Mouse (Mus musculus): ENCODE data around the gene Pmvk. TPM values are rescaled to one million over a fixed set of nuclear protein-coding genes. Genes with fewer than 3 reads are reported as not detected.

Pmvk gene
- polyA plus RNA-seq, 2 experiments = 32.1 to 32.2 TPM

DNA sequence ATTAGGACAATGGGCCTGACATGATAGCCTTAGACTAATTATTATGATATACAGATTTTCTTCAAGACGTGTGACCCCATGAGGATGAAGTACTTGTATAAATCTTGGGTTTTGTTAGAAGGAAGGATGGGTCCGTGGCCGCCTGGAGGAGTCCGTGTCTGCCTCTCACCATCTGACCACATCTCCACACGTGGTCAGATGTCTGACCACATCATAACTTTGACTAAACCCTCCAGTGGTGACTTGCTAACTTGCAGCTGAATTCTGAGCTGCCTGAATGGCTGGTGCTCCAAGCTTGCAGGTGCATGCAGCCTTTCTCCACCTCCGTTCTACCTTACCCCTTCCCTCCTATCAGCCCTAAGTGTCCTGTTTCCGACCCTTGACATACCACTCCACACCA is 48.2 kb downstream of the Pmvk start:
- H3K36me3 ChIP-seq (replicated peaks; ENCODE audit: control insufficient read depth, insufficient read depth, low read depth) = no peaks in the 10 kb centered on the region
- no peak overlapping the region for H3K27ac ChIP-seq
- H3K27me3 ChIP-seq (ENCODE audit: control insufficient read depth, insufficient read depth, low read length) = no peaks in the 10 kb centered on the region
- ATAC-seq (ENCODE audit: insufficient read depth) (no peak), DNase-seq (ENCODE audit: low read depth in 3 of 3, low spot score in 3 of 3) (no peak)
- H3K4me2 ChIP-seq (ENCODE audit: low read depth) = no peak overlapping the region
- no peak overlapping the region for H3K9ac ChIP-seq (replicated peaks)
- H3K4me3 ChIP-seq (ENCODE audit: insufficient read depth in 1 of 2, low read depth in 2 of 2, low read length in 2 of 2) = no peak overlapping the region
- TF ChIP-seq EP300 (IDR thresholded peaks at IDR 0.05; ENCODE audit: low read depth) (no peak), CTCF (IDR thresholded peaks at IDR 0.05; ENCODE audit: low read depth) (no peak)
- WGBS (ENCODE audit: insufficient replicate concordance) = 32% methylated on average over 7 of the region's 7 CpGs
- no peaks in the 10 kb centered on the region for H3K4me1 ChIP-seq (replicated peaks; ENCODE audit: control insufficient read depth in 2 of 2, insufficient read depth in 2 of 2, low read length in 1 of 2)
- no peaks in the 10 kb centered on the region for H3K9me3 ChIP-seq (ENCODE audit: control insufficient read depth, low read length)

DNA sequence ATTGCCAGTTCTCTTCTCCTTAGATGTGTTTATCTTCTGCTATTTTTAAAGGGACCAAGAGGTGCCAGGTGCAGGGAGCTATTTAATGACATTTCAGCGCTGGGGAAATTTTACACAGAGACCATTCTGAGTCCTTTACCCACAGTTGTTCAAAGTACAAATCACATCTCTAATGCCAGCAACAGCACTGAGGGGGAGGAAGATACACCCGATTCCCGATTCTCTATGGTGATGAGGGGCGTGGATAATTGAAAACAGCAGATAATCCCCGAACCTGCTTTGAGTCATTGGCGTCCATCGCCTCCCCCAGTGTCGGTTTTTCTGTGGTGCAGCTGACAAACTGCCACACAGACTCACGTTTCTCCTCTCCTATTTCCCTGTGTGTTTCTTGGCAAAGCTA is 53.7 kb downstream of the Pmvk start:
- no peak for DNase-seq (ENCODE audit: low read depth in 3 of 3, low spot score in 3 of 3)
- Histone ChIP-seq H3K27ac (no peak overlapping the region), H3K9me3 (ENCODE audit: control insufficient read depth, low read length) (no peaks in the 10 kb centered on the region), H3K27me3 (ENCODE audit: control insufficient read depth, insufficient read depth, low read length) (peaks cover 2% of the 10 kb centered on the region), H3K4me1 (replicated peaks; ENCODE audit: control insufficient read depth in 2 of 2, insufficient read depth in 2 of 2, low read length in 1 of 2) (no peaks in the 10 kb centered on the region), H3K9ac (replicated peaks) (no peak overlapping the region), H3K4me3 (ENCODE audit: insufficient read depth in 1 of 2, low read depth in 2 of 2, low read length in 2 of 2) (no peak overlapping the region), H3K4me2 (ENCODE audit: low read depth) (no peak overlapping the region), H3K36me3 (replicated peaks; ENCODE audit: control insufficient read depth, insufficient read depth, low read depth) (no peaks in the 10 kb centered on the region)
- no peak for TF ChIP-seq EP300 (IDR thresholded peaks at IDR 0.05; ENCODE audit: low read depth)
- TF ChIP-seq CTCF (IDR thresholded peaks at IDR 0.05; ENCODE audit: low read depth) = no peak
- 44% methylated on average over 9 of the region's 9 CpGs for WGBS (ENCODE audit: insufficient replicate concordance)
- ATAC-seq (ENCODE audit: insufficient read depth) = no peak

DNA sequence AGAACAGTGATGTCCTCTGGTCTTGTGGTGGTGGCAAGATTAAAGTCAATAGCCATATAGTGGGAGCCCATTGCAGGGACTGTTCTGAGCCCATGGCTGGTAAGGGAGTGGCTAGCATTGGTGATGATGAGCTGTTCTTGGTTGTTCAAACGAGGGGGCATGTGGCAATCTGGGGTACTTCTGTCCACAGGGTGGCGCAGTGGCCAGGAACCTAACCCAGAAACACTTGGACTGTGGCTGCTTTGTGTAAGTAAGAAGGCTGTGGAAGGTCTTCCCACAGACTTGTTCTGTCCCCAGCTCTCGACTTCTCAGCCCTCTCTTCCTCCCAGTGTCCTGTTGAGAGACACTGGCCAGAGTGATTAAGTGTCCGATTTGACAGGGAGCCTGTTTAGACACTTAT is 56.6 kb downstream of the Pmvk start:
- H3K4me2 ChIP-seq (ENCODE audit: low read depth) = no peak overlapping the region
- no peak for DNase-seq (ENCODE audit: low read depth in 3 of 3, low spot score in 3 of 3)
- WGBS (ENCODE audit: insufficient replicate concordance) = 14% methylated on average over 4 of the region's 4 CpGs

DNA sequence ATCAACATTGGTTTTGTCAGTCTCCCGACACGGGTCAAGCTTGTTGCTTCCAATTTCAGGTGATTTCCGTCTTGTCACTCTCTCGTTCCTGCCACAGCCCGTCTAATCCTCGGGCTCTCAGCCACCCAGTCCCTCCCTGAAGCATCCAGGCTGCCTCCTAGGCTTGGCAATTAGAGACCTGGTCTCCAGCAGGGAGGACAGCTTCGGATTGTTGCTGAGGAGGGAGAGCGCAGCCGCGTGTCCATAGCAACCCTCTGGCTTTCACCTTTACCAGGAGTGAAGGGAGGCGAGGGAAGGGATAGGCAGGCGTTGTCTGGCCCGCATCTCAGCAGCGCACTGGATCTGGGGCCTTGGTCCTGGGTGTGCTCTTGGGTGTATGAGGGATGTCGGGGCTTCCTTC is 57.1 kb downstream of the Pmvk start:
- no peak for ATAC-seq (ENCODE audit: insufficient read depth)
- no peaks in the 10 kb centered on the region for H3K36me3 ChIP-seq (replicated peaks; ENCODE audit: control insufficient read depth, insufficient read depth, low read depth)
- no peak overlapping the region for H3K4me3 ChIP-seq (ENCODE audit: insufficient read depth in 1 of 2, low read depth in 2 of 2, low read length in 2 of 2)
- H3K27ac ChIP-seq = no peak overlapping the region
- H3K4me2 ChIP-seq (ENCODE audit: low read depth) = no peak overlapping the region
- H3K9me3 ChIP-seq (ENCODE audit: control insufficient read depth, low read length) = no peaks in the 10 kb centered on the region; the same call in 1 of the 2 replicates
- no peak overlapping the region for H3K9ac ChIP-seq (replicated peaks)
- WGBS (ENCODE audit: insufficient replicate concordance) = 31% methylated on average over 15 of the region's 15 CpGs
- peaks cover 2% of the 10 kb centered on the region for H3K27me3 ChIP-seq (ENCODE audit: control insufficient read depth, insufficient read depth, low read length)
- no peak for DNase-seq (ENCODE audit: low read depth in 3 of 3, low spot score in 3 of 3)
- H3K4me1 ChIP-seq (replicated peaks; ENCODE audit: control insufficient read depth in 2 of 2, insufficient read depth in 2 of 2, low read length in 1 of 2) = no peaks in the 10 kb centered on the region
- TF ChIP-seq CTCF (IDR thresholded peaks at IDR 0.05; ENCODE audit: low read depth) (no peak), EP300 (IDR thresholded peaks at IDR 0.05; ENCODE audit: low read depth) (no peak)

More for the DNA sequence above, 56.6 kb downstream of the Pmvk start:
- Histone ChIP-seq H3K9ac (replicated peaks) (no peak overlapping the region), H3K4me3 (ENCODE audit: insufficient read depth in 1 of 2, low read depth in 2 of 2, low read length in 2 of 2) (no peak overlapping the region), H3K9me3 (ENCODE audit: control insufficient read depth, low read length) (no peaks in the 10 kb centered on the region), H3K27ac (no peak overlapping the region), H3K36me3 (replicated peaks; ENCODE audit: control insufficient read depth, insufficient read depth, low read depth) (no peaks in the 10 kb centered on the region), H3K27me3 (ENCODE audit: control insufficient read depth, insufficient read depth, low read length) (peaks cover 2% of the 10 kb centered on the region), H3K4me1 (replicated peaks; ENCODE audit: control insufficient read depth in 2 of 2, insufficient read depth in 2 of 2, low read length in 1 of 2) (no peaks in the 10 kb centered on the region)
- TF ChIP-seq CTCF (IDR thresholded peaks at IDR 0.05; ENCODE audit: low read depth) (peak; percentile 59), EP300 (IDR thresholded peaks at IDR 0.05; ENCODE audit: low read depth) (no peak)
- ATAC-seq (ENCODE audit: insufficient read depth) = no peak

DNA sequence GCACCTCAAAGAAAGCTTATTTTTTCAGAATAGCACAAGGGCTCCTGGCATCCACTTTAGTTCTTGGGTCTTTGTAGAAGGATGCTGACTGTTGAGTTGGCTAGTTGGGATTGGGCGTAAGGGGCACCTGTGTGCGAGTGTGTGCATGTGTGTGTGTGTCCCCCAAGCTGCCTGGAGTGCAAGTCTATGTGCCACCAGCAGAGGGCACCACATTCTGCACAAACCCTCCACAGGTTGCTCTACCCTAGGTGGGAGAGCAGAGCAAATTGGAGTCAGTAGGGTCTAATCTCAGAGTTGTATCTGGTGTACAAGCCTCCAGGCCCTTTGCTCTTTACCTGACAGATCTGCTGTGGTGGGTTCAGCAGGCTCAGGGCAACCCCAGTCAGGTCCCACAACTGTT is 57.9 kb downstream of the Pmvk start:
- Histone ChIP-seq H3K9ac (replicated peaks) (no peak overlapping the region), H3K4me1 (replicated peaks; ENCODE audit: control insufficient read depth in 2 of 2, insufficient read depth in 2 of 2, low read length in 1 of 2) (no peaks in the 10 kb centered on the region), H3K27me3 (ENCODE audit: control insufficient read depth, insufficient read depth, low read length) (peaks cover 2% of the 10 kb centered on the region), H3K9me3 (ENCODE audit: control insufficient read depth, low read length) (no peaks in the 10 kb centered on the region; the same call in 1 of the 2 replicates), H3K4me2 (ENCODE audit: low read depth) (no peak overlapping the region), H3K4me3 (ENCODE audit: insufficient read depth in 1 of 2, low read depth in 2 of 2, low read length in 2 of 2) (no peak overlapping the region), H3K27ac (no peak overlapping the region), H3K36me3 (replicated peaks; ENCODE audit: control insufficient read depth, insufficient read depth, low read depth) (no peaks in the 10 kb centered on the region)
- TF ChIP-seq EP300 (IDR thresholded peaks at IDR 0.05; ENCODE audit: low read depth) = no peak
- peak; percentile 85 for TF ChIP-seq CTCF (IDR thresholded peaks at IDR 0.05; ENCODE audit: low read depth)
- DNase-seq (ENCODE audit: low read depth in 3 of 3, low spot score in 3 of 3) = no peak
- WGBS (ENCODE audit: insufficient replicate concordance) = 70% methylated on average over 2 of the region's 2 CpGs
- ATAC-seq (ENCODE audit: insufficient read depth) = no peak
